10 mouse cellular contexts compared by ENCODE assay signal in the genomic region with DNA sequence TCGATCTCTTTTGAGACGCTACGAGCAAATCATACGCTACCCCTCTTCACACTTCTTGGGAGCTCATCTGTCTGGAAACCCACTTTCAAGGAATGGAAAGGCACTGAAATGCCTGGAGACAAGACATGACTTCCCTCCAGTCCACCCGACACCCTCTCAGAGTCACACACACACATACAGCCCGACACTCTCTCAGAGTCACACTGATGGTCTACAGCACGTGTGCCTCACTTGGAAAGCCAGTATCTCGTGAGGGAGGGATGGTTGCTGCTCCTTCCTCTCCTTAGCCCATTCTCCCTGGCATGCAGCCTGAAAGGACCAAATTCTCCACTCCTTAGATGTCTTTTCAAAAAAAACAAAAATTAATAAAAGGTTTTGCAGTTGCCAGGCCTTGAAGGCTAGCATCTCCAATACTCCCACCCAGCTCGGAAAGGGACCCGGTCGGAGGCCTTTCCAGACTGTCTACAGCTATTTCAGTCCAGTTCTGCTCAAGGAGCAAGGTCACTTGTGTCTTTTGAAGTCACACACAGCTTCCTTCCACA. TPM values are rescaled to one million over a fixed set of nuclear protein-coding genes. Genes with fewer than 3 reads are reported as not detected.
DNase-seq lines count a peak whose midpoint lies in the region; ATAC-seq and TF ChIP-seq lines count a peak whose summit lies in the region.
"Had no signal": no experiment of that assay in that cellular context is flagged by ENCODE, and none has a peak within 500 bp of the region (broad histone marks: within the 10 kb centered on the region; RNA-seq: fewer than 3 reads in every experiment).

No protein-coding gene starts in this region.

- TF ChIP-seq CTCF in kidney, postnatal 0 days (IDR thresholded peaks at IDR 0.05; ENCODE audit: low read depth) = no peak

- intact Hi-C loops in left cerebral cortex, postnatal 25 days (cut with DNase I) = loop anchor here (10.0 kb wide), 1 partner anchor 329 kb away; no protein-coding TSS in a partner anchor

- H3K36me3 ChIP-seq in kidney, postnatal 0 days (ENCODE audit: insufficient read depth, low read length) = 0 out of 2 replicates have a peak, but pooled peaks cover 13% of the 10 kb centered on the region
- peaks cover 34% of the 10 kb centered on the region for H3K36me3 ChIP-seq in embryonic facial prominence, embryonic 13.5 days
- H3K36me3 ChIP-seq in limb, embryonic 11.5 days (ENCODE audit: control insufficient read depth, insufficient read depth, low read length) = no peaks in the 10 kb centered on the region

- WGBS in kidney, postnatal 0 days = 43% methylated on average over 11 of the region's 11 CpGs
- WGBS in embryonic facial prominence, embryonic 13.5 days = 62% methylated on average over 11 of the region's 11 CpGs
- 60% methylated on average over 11 of the region's 11 CpGs for WGBS in limb, embryonic 11.5 days

- no peaks in the 10 kb centered on the region for H3K27me3 ChIP-seq in kidney, postnatal 0 days (ENCODE audit: insufficient read depth, low read length)
- H3K27me3 ChIP-seq in embryonic facial prominence, embryonic 13.5 days = no peaks in the 10 kb centered on the region
- no peaks in the 10 kb centered on the region for H3K27me3 ChIP-seq in limb, embryonic 11.5 days (ENCODE audit: control insufficient read depth, insufficient read depth, low read length)
- H3K27me3 ChIP-seq: limb, embryonic 15.5 days had no signal

- no peaks in the 10 kb centered on the region for H3K9me3 ChIP-seq in kidney, postnatal 0 days (replicated peaks; ENCODE audit: low read length)
- H3K9me3 ChIP-seq in embryonic facial prominence, embryonic 13.5 days = no peaks in the 10 kb centered on the region
- H3K9me3 ChIP-seq in limb, embryonic 11.5 days (ENCODE audit: control insufficient read depth, low read length) = no peaks in the 10 kb centered on the region
- H3K9me3 ChIP-seq: limb, embryonic 15.5 days had no signal

- H3K27ac ChIP-seq in kidney, postnatal 0 days = peak overlapping the region; percentile 60
- H3K27ac ChIP-seq in embryonic facial prominence, embryonic 13.5 days = no peak overlapping the region
- no peak overlapping the region for H3K27ac ChIP-seq in limb, embryonic 11.5 days (replicated peaks; ENCODE audit: low read depth, low read length)
- H3K27ac ChIP-seq: limb, embryonic 15.5 days had no signal

- peak; percentile 41 for DNase-seq in adrenal gland, postnatal 10 days
- DNase-seq in adrenal gland, postnatal 4 days (ENCODE audit: low spot score in 2 of 2) = no peak
- DNase-seq in kidney, postnatal 0 days (ENCODE audit: low spot score) = no peak
- no peak for DNase-seq in kidney, adult 18-20 months
- DNase-seq in limb, embryonic 11.5 days (ENCODE audit: low spot score) = no peak
- DNase-seq in left cerebral cortex, postnatal 25 days (ENCODE audit: low spot score in 2 of 2) = no peak
- DNase-seq in embryo, embryonic 10.5 days (ENCODE audit: low spot score) = no peak
- DNase-seq: kidney, adult 8-10 months had no signal

- H3K9ac ChIP-seq in kidney, postnatal 0 days (ENCODE audit: low read depth, low read length) = peak overlapping the region; percentile 35
- 0 out of 2 replicates have a peak overlapping the region, but pooled peaks have one; percentile 3 for H3K9ac ChIP-seq in embryonic facial prominence, embryonic 13.5 days
- no peak overlapping the region for H3K9ac ChIP-seq in limb, embryonic 11.5 days (ENCODE audit: low read length)
- H3K9ac ChIP-seq: limb, embryonic 15.5 days had no signal

- ATAC-seq in kidney, postnatal 0 days (replicated peaks; ENCODE audit: low FRiP score, low read depth) = peak; percentile 47; the same call in 1 of the 2 replicates
- no peak for ATAC-seq in embryonic facial prominence, embryonic 13.5 days (ENCODE audit: insufficient number of reproducible peaks, insufficient read depth, low FRiP score, low TSS enrichment, low read depth)
- ATAC-seq in limb, embryonic 11.5 days (ENCODE audit: insufficient number of reproducible peaks, low FRiP score, low TSS enrichment, low read depth) = no peak

- H3K4me2 ChIP-seq in kidney, postnatal 0 days (ENCODE audit: low read length) = peak overlapping the region; percentile 56
- peak overlapping the region; percentile 35 for H3K4me2 ChIP-seq in embryonic facial prominence, embryonic 13.5 days
- H3K4me2 ChIP-seq in limb, embryonic 11.5 days (ENCODE audit: low read depth, severe bottlenecking) = 0 out of 2 replicates have a peak overlapping the region, but pooled peaks have one; percentile 4
- H3K4me2 ChIP-seq: limb, embryonic 15.5 days had no signal

- H3K4me3 ChIP-seq in kidney, postnatal 0 days (replicated peaks; ENCODE audit: low read depth, low read length) = 0 out of 2 replicates have a peak overlapping the region, but pooled peaks have one; percentile 8
- H3K4me3 ChIP-seq in embryonic facial prominence, embryonic 13.5 days = 0 out of 2 replicates have a peak overlapping the region, but pooled peaks have one; percentile 0
- no peak overlapping the region for H3K4me3 ChIP-seq in limb, embryonic 11.5 days (ENCODE audit: low read depth, low read length)
- H3K4me3 ChIP-seq: limb, embryonic 15.5 days had no signal

- H3K4me1 ChIP-seq in kidney, postnatal 0 days (replicated peaks; ENCODE audit: insufficient read depth, low read length) = peaks cover 25% of the 10 kb centered on the region
- peaks cover 80% of the 10 kb centered on the region for H3K4me1 ChIP-seq in embryonic facial prominence, embryonic 13.5 days
- H3K4me1 ChIP-seq in limb, embryonic 11.5 days (ENCODE audit: control insufficient read depth, insufficient read depth, low read length) = peaks cover 30% of the 10 kb centered on the region

RNA-seq across cellular contexts. Expression of a gene that starts 8.6 kb away (rescaled TPM):
- total RNA-seq in adrenal gland, postnatal 10 days (2021) = 100 to 1,000 TPM; 117 to 131 TPM
- total RNA-seq in adrenal gland, postnatal 4 days (2021) = 100 to 1,000 TPM; 202 to 226 TPM
- polyA plus RNA-seq in kidney, postnatal 0 days (2015; fragmentation: Nextera tagmentation; extraction: Ambion mirVana) = 55.7 and 59.4 TPM in 2 replicates
- polyA plus RNA-seq in embryonic facial prominence, embryonic 13.5 days (2015; fragmentation: Nextera tagmentation; extraction: Ambion mirVana) = 47.7 and 49.9 TPM in 2 replicates
- polyA plus RNA-seq in limb, embryonic 11.5 days (2014; fragmentation: Nextera tagmentation; extraction: Ambion mirVana) = 43.7 and 44.2 TPM in 2 replicates
- total RNA-seq in left cerebral cortex, postnatal 25 days (2021) = 100 to 1,000 TPM; 129 to 137 TPM

Comparison
In these comparisons a context has a peak if more than half of its experiments do, and no peak if none do; other contexts are left out.
1. H3K4me2 ChIP-seq: peak in every context shown above with its lines; median percentile 56 in kidney, postnatal 0 days; 35 in embryonic facial prominence, embryonic 13.5 days; 4 in limb, embryonic 11.5 days.